Comparison of ENCODE assay signal across 19 mouse cellular contexts in the genomic region with DNA sequence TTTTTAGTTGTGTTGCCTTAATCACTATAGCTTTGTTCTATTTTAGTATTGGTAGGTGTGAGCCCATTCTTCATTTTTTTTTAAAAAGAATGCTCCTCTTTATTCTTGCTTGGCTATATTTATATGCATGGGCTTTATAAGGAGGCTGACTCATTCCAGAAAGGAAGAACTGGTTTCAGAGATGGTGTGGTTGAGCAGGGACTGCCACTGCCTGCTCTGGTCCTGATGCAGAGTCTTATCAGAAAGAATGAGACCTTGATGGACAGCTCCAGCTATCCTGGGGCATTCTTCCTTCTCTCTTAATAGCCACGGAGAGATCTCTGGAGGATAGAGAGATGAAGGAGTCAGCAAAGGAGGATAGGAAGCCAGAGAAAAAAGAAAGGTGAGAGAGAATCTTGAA. TPM values are rescaled to one million over a fixed set of nuclear protein-coding genes. Genes with fewer than 3 reads are reported as not detected.
"Had no signal": no experiment of that assay in that cellular context is flagged by ENCODE, and none has a peak within 500 bp of the region (broad histone marks: within the 10 kb centered on the region; RNA-seq: fewer than 3 reads in every experiment).

No protein-coding gene starts in this region.

- H3K27ac ChIP-seq: midbrain, embryonic 10.5 days; midbrain, embryonic 12.5 days; neural tube, embryonic 13.5 days; neural tube, embryonic 15.5 days; stomach, embryonic 15.5 days; stomach, postnatal 0 days had no signal

- H3K4me1 ChIP-seq: midbrain, embryonic 10.5 days; midbrain, embryonic 12.5 days; neural tube, embryonic 15.5 days; stomach, embryonic 15.5 days had no signal

- H3K4me3 ChIP-seq: midbrain, embryonic 10.5 days; midbrain, embryonic 12.5 days; myocyte; neural tube, embryonic 13.5 days; neural tube, embryonic 15.5 days; stomach, embryonic 15.5 days had no signal

- DNase-seq: lung, adult 18-20 months; lung, embryonic 14.5 days; lung, postnatal 10 days; lung, postnatal 4 days; midbrain, embryonic 14.5 days; right cerebral cortex, postnatal 14 days; thymus, adult 2 months; thymus, postnatal 25 days; thymus, postnatal 4 days had no signal

RNA-seq across cellular contexts. Expression of a gene that starts 57.9 kb away (rescaled TPM):
- total RNA-seq: megakaryocyte, adult 5-6 weeks; megakaryocyte-erythroid progenitor cell, adult 5-6 weeks had no signal
- polyA plus RNA-seq: lung, embryonic 14.5 days; lung, embryonic 16.5 days; myocyte had no signal
